Mouse (Mus musculus) spleen, adult 2 months (tissue): ENCODE results near the gene Pus7. TPM values are rescaled to one million over a fixed set of nuclear protein-coding genes. Genes with fewer than 3 reads are reported as not detected.

Experiments used
- DNase-seq, 2 experiments: peaks; one replicate each; pipeline versions ENCODE4 v3.0.0 to v3.0.0-alpha.2; 2012 to 2021; ENCODE audit warnings: low spot score in 2 of 2, low read depth in 1 of 2
- H3K27ac ChIP-seq: fragments of 200-500 bp; 2 replicates; pipeline ENCODE4 v1.5.1; 2012; ENCODE audit warnings: low read length, inconsistent platforms; ENCODE audit not compliant: insufficient read depth
- H3K27me3 ChIP-seq: fragments of 200-500 bp; 2 replicates; pipeline ENCODE4 v1.6.1; 2012; ENCODE audit warnings: mild to moderate bottlenecking, moderate library complexity, low read length, inconsistent platforms; ENCODE audit not compliant: control insufficient read depth, insufficient read depth
- H3K36me3 ChIP-seq: fragments of 200-500 bp; 2 replicates; pipeline ENCODE4 v1.6.1; 2012; ENCODE audit warnings: mild to moderate bottlenecking, low read length, inconsistent platforms; ENCODE audit not compliant: control insufficient read depth, insufficient read depth
- H3K4me1 ChIP-seq: fragments of 200-500 bp; 2 replicates; pipeline ENCODE4 v1.6.1; 2011; ENCODE audit warnings: inconsistent platforms; ENCODE audit not compliant: control insufficient read depth, insufficient read depth, insufficient read length
- H3K4me3 ChIP-seq: fragments of 200-500 bp; 2 replicates; pipeline ENCODE4 v1.5.1; 2011; ENCODE audit warnings: mild to moderate bottlenecking, inconsistent platforms; ENCODE audit not compliant: insufficient read depth, insufficient read length; ENCODE audit errors: extremely low read depth
- CTCF ChIP-seq: fragments of 200-500 bp; IDR thresholded peaks from 2 replicates; pipeline ENCODE4 v1.5.1; 2011; ENCODE audit warnings: mild to moderate bottlenecking, inconsistent platforms; ENCODE audit not compliant: insufficient read depth, insufficient read length, insufficient replicate concordance; ENCODE audit errors: extremely low read depth
- POLR2A ChIP-seq: fragments of 200-500 bp; IDR thresholded peaks from 2 replicates; pipeline ENCODE4 v1.6.1; 2011; ENCODE audit warnings: low read depth, low read length, inconsistent platforms
- WGBS: fragments of 180-500 bp; shearing (Covaris S2); methylation state at CpG from one replicate; pipeline ENCODE4 v1.1.7; 2018; 5-methylcytosine and 5-hydroxymethylcytosine counted together
- polyA plus RNA-seq: library from polyadenylated mRNA; depleted of rRNA; stranded (reverse); fragments of >200 nt; gene quantifications from 2 replicates; pipeline ENCODE4 v1.2.3, GENCODE M21; 2012

Pus7 gene
- polyA plus RNA-seq, 1 experiment, result 2.4 TPM

- Histone ChIP-seq H3K4me1 (peaks cover 6% of the 10 kb centered on the region), H3K36me3 (0 out of 2 replicates have a peak, but pooled peaks cover 2% of the 10 kb centered on the region), H3K27me3 (peaks cover 1% of the 10 kb centered on the region; the same call in 1 of the 2 replicates), H3K4me3 (no peak overlapping the region), H3K27ac (no peak overlapping the region)
- no peak for TF ChIP-seq CTCF
- no peak for TF ChIP-seq POLR2A
- DNase-seq, result no peak
- WGBS, result 85% methylated on average over 4 of the region's 4 CpGs
Measured at GRCm38 (mm10) chr5:23781172-23781571, 2.3 kb downstream of the Pus7 start.

GRCm38 (mm10) chr5:23780516-23780915 lies 3.0 kb downstream of the Pus7 start:
- no peak for TF ChIP-seq CTCF
- no peak for DNase-seq
- H3K4me3 ChIP-seq, result no peak overlapping the region
- WGBS, result 92% methylated on average over 4 of the region's 4 CpGs
- H3K27me3 ChIP-seq, result peaks cover 1% of the 10 kb centered on the region; the same call in 1 of the 2 replicates
- no peak overlapping the region for H3K27ac ChIP-seq
- peaks cover 3% of the 10 kb centered on the region; the same call in 1 of the 2 replicates for H3K36me3 ChIP-seq
- peaks cover 6% of the 10 kb centered on the region for H3K4me1 ChIP-seq

- no peak for DNase-seq
- H3K27me3 ChIP-seq, result no peaks in the 10 kb centered on the region
- peaks cover 6% of the 10 kb centered on the region for H3K36me3 ChIP-seq
- 84% methylated on average over 6 of the region's 6 CpGs for WGBS
- no peak overlapping the region for H3K4me3 ChIP-seq
- TF ChIP-seq POLR2A, result no peak
- no peak for TF ChIP-seq CTCF
- H3K4me1 ChIP-seq, result no peaks in the 10 kb centered on the region
- no peak overlapping the region for H3K27ac ChIP-seq
Measured at GRCm38 (mm10) chr5:23774186-23774585, 9.3 kb downstream of the Pus7 start.

GRCm38 (mm10) chr5:23771105-23771504 lies 12.4 kb downstream of the Pus7 start:
- TF ChIP-seq POLR2A, result no peak
- no peak for TF ChIP-seq CTCF
- Histone ChIP-seq H3K36me3 (peaks cover 10% of the 10 kb centered on the region), H3K4me3 (no peak overlapping the region), H3K27ac (no peak overlapping the region), H3K27me3 (no peaks in the 10 kb centered on the region), H3K4me1 (no peaks in the 10 kb centered on the region)
- DNase-seq, result no peak
- 76% methylated on average over 8 of the region's 8 CpGs for WGBS

GRCm38 (mm10) chr5:23764557-23764956 lies 19.0 kb downstream of the Pus7 start:
- no peak overlapping the region for H3K27ac ChIP-seq
- peaks cover 12% of the 10 kb centered on the region for H3K36me3 ChIP-seq
- WGBS, result 98% methylated on average over 5 of the region's 5 CpGs
- H3K27me3 ChIP-seq, result no peaks in the 10 kb centered on the region
- H3K4me1 ChIP-seq, result no peaks in the 10 kb centered on the region
- no peak for TF ChIP-seq CTCF
- no peak for TF ChIP-seq POLR2A
- no peak overlapping the region for H3K4me3 ChIP-seq
- no peak for DNase-seq

GRCm38 (mm10) chr5:23762531-23762930 lies 21.0 kb downstream of the Pus7 start:
- 95% methylated on average over 6 of the region's 6 CpGs for WGBS
- H3K4me3 ChIP-seq, result no peak overlapping the region
- H3K36me3 ChIP-seq, result peaks cover 10% of the 10 kb centered on the region
- H3K27ac ChIP-seq, result no peak overlapping the region
- DNase-seq, result no peak
- TF ChIP-seq POLR2A, result no peak
- TF ChIP-seq CTCF, result no peak
- no peaks in the 10 kb centered on the region for H3K27me3 ChIP-seq
- H3K4me1 ChIP-seq, result no peaks in the 10 kb centered on the region

- H3K4me3 ChIP-seq, result no peak overlapping the region
- TF ChIP-seq POLR2A (no peak), CTCF (peak; percentile 58; the same call in 1 of the 2 replicates)
- 55% methylated on average over 2 of the region's 2 CpGs for WGBS
- DNase-seq, result peak in 1 of 2 experiments; percentile 9
- H3K27me3 ChIP-seq, result no peaks in the 10 kb centered on the region
- no peak overlapping the region for H3K27ac ChIP-seq
- peaks cover 6% of the 10 kb centered on the region for H3K36me3 ChIP-seq
- H3K4me1 ChIP-seq, result no peaks in the 10 kb centered on the region
Measured at GRCm38 (mm10) chr5:23758633-23759032, 24.9 kb downstream of the Pus7 start.
